Mouse (Mus musculus) central nervous system, embryonic 18 days (tissue): Measurements from ENCODE around the gene Procr. TPM values are rescaled to one million over a fixed set of nuclear protein-coding genes. Genes with fewer than 3 reads are reported as not detected.

Experiments used
- polyA plus RNA-seq: library from polyadenylated mRNA; depleted of rRNA; stranded (reverse); fragments of >200 nt; gene quantifications from 2 replicates; pipeline ENCODE4 v1.2.3, GENCODE M21; 2012; rRNA removed

The Procr gene
- 2.1 TPM in 2 replicates for polyA plus RNA-seq

GRCm38 (mm10) chr2:155751014-155751786, at the start of gene Procr:
TSS of gene Procr (plus strand) at chr2:155751117.

GRCm38 (mm10) chr2:155729158-155729645, 21.7 kb upstream of the Procr start, which contains the start of gene Edem2:
TSS of gene Edem2 (minus strand) at chr2:155729475.

DNA sequence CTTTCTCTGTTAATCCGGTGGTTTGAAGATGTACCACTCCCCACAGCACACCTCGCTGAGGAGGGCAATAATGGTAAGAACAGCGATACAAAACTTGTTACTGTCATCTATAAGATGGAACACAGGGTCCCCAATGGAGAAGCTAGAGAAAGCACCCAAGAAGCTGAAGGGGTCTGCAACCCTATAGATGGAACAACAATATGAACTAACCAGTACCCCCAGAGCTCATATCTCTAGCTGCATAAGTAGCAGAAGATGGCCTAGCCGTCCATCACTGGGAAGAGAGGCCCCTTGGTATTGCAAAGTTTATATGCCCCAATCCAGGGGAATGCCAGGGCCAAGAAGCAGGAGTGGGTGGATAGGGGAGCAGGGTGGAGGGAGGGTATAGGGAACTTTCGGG, 15.2 kb upstream of the Procr start, which contains the start of gene Gm17581:
Gene Gm17581, minus strand, starts transcription at position 101 of the 400 bp plus-strand sequence.

DNA sequence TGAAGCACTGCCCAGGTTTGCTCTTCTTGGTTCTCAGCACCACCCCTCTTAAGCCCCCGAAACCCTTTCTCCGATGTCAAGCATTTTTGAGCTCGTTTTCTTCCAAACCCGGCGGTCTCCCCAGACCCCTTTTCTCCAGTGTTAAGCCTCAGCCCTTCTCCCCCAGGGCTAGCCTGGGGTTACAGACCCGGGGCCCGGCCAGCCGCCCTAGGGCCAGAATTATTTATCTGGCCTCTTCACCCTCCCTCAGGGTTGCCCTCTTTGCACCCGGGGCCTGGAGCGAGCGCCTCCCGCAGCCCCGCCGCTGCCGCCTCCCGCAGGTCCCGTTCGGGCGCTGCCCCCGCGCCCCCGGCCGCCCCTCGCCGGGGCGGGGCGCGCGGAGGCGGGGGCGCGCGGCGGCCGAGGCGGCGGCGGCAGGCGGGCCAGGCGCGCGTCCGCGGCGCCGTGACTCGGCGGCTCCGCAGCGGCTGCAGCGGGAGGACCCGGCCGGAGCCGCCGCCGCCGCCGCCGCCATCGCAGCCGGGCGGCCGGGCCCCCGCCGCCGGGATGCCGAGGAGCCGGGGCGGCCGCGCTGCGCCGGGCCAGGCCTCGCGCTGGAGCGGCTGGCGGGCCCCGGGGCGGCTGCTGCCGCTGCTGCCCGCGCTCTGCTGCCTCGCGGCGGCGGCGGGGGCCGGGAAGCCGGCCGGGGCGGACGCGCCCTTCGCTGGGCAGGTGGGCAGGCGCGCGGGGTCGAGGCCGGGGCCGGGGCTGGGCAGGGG, 24.2 kb downstream of the Procr start, which contains the start of gene Mmp24:
Gene Mmp24, plus strand, starts transcription at position 416 of the 758 bp plus-strand sequence.

Other genes starting within 250 kb of the Procr start
- 29.8 and 33.9 TPM in 2 replicates for gene Acss2, start 233.2 kb upstream of the Procr start, polyA plus RNA-seq
- gene Ggt7, start 232.9 kb upstream of the Procr start, polyA plus RNA-seq: 151 and 168 TPM in 2 replicates
- 8.3 TPM in 2 replicates for gene Gss, start 158.3 kb upstream of the Procr start, polyA plus RNA-seq
- gene Myh7b, start 139.9 kb upstream of the Procr start, polyA plus RNA-seq: 0.54 and 2.7 TPM in 2 replicates
- 158 and 171 TPM in 2 replicates for gene Trpc4ap, start 58.7 kb upstream of the Procr start, polyA plus RNA-seq
- 75.1 and 76.4 TPM in 2 replicates for gene Edem2, start 21.6 kb upstream of the Procr start, polyA plus RNA-seq
- not detected in 2 replicates for gene Gm17581, start 15.3 kb upstream of the Procr start, polyA plus RNA-seq
- 86.0 and 89.4 TPM in 2 replicates for gene Mmp24, start 24.2 kb downstream of the Procr start, polyA plus RNA-seq
- 34.6 and 35.2 TPM in 2 replicates for gene BC029722, start 68.3 kb downstream of the Procr start, polyA plus RNA-seq
- 75.0 and 88.9 TPM in 2 replicates for gene Eif6, start 75.8 kb downstream of the Procr start, polyA plus RNA-seq
- gene Fam83c, start 83.7 kb downstream of the Procr start, polyA plus RNA-seq: not detected in 2 replicates
- 52.4 and 54.0 TPM in 2 replicates for gene Uqcc1, start 179.2 kb downstream of the Procr start, polyA plus RNA-seq
- gene Gm15557, start 189.6 kb downstream of the Procr start, polyA plus RNA-seq: not detected in 2 replicates
- 1.2 and 1.6 TPM in 2 replicates for gene Gdf5, start 194.2 kb downstream of the Procr start, polyA plus RNA-seq
- gene Cep250, start 205.3 kb downstream of the Procr start, polyA plus RNA-seq: 20.5 and 20.6 TPM in 2 replicates